Mouse (Mus musculus): ENCODE data around the gene Ttll5. TPM values are rescaled to one million over a fixed set of nuclear protein-coding genes. Genes with fewer than 3 reads are reported as not detected.

The Ttll5 gene
- total RNA-seq (2022): 10 to 100 TPM; 22.2 to 36.7 (median 27.8) TPM

- peak; percentile 92 for DNase-seq
These were observed at the start of gene Ttll5, which contains the start of gene Erg28 for GRCm38 (mm10) chr12:85824438-85825264. TSS of gene Ttll5 (plus strand) at chr12:85824659. TSS of gene Erg28 (minus strand) at chr12:85824550.

GRCm38 (mm10) chr12:85778962-85779361 lies 45.5 kb upstream of the Ttll5 start:
- no peak for DNase-seq

DNA sequence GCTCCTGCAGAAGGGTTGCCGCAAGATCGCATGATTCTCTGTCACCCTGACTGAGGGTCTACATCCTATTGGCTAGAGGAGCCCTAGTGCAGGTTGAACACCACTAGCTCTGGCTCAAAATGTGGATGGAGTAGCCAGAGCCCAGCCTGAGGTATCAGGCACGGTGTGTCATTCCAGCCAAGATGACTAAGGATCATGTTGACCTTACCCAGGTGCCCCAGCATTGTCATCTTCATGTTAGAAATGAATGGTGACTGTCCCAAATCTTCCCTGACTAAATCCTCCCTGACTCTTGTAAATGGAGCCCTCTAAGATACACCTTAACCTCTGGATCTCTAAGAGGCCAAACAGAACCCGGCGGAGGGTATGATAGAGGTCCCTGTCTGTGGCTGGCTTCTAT lies 44.8 kb upstream of the Ttll5 start:
- no peak for DNase-seq

- DNase-seq: no peak
These were observed 42.9 kb upstream of the Ttll5 start for GRCm38 (mm10) chr12:85781606-85782005.

- no peak for DNase-seq
These were observed 39.3 kb upstream of the Ttll5 start for GRCm38 (mm10) chr12:85784916-85785815.

DNA sequence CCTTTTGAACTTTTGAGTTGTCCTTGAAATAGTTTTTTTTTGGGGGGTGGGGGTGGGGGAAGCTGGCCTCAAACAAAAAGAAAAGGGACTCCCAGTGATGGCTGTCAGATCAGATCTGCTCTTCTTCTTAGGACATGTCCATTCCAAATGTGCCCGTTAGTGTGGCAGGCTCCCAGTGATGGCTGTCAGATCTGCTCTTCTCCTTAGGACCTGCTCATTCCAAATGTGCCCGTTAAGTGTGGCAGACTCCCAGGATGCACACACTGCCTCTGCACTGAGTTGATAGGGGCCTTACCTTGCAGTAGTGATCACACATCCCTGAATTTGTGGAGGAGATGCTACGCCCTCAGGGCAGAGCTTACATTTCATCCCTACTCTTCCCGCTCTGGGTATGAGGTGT lies 32.3 kb upstream of the Ttll5 start:
- DNase-seq: no peak

DNA sequence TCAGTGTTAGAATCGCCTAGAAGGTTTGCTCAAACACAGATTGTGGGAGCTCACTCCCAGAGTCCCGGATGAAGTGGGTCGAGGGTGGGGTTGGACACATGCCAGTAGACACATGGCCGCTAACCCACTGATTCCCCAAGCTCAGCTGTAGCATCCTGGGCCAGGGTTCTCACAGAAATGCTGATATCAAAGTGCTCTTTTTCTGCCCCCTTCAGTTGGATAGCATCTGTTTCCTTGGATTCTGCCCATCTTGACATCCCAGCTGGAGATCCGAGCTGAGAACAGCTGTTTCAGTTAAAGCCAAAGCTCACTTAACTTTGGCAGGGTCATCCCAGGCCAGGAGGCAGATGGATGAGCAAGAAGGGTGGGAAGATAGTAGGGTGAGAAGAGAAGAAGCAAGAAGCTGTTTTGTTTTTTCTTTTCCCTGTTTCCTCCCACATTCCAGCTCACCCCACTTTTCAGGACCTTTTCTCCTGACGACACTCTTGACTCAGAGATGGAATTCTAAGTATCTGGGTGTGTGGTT lies 31.6 kb upstream of the Ttll5 start:
- DNase-seq: no peak

DNA sequence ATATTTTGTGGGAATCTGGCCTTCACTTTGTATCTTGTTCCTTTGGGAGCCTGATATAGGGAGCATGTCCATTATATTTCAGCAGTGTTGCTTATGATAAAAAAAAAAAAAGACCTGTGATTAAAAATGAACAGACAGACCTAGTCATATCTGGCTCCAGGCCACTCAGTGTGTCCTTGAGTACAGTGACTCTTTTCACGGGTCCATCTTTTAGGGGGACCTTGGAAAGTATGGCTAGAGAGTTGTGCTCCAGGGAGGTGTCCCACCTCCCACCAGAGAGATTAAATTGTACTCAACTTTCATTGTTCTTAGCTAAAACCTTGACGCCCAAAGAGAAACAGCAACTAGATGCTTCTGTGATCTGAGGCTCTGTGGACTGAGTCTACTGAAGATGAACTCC lies 30.4 kb upstream of the Ttll5 start:
- DNase-seq: no peak

DNA sequence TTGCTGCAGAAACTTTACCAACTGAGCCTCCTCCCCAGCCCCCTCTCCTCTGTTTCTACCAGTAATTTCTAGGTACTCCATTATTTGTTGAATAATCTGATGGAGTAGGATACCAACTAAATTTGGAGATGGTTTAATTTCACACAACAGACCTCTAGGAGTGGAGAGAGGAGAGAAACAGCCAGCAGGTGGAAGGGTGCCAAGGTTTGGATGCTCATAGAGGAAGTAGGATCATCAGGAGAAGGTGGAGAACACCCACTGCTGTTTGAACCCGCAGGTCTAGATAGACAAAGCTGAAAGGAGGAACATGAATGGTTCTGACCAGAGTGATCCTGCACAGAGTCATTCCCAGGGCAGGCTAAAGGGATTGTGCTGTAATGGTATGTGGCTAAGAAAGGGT lies 28.9 kb upstream of the Ttll5 start:
- no peak for DNase-seq

DNA sequence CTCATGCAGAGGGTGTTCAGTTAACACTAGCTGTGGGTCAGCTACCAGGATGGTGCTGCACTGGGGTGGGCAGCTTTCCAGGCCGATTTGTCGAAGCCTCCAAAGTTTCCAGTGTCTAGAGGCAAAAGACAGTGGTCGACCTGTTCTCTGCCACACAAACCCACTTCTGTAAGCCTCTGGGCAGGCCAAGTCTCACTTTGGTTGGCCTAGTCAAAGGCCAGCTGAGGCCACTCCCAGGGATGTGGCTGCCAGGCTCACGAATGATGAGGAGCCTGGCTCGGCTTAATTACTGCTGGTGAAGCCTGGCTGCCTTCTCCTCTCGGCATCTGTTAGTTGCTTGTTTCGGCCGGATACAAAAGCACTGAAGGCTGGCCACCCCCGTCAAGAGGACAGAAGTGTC lies 24.4 kb upstream of the Ttll5 start:
- DNase-seq: no peak

DNA sequence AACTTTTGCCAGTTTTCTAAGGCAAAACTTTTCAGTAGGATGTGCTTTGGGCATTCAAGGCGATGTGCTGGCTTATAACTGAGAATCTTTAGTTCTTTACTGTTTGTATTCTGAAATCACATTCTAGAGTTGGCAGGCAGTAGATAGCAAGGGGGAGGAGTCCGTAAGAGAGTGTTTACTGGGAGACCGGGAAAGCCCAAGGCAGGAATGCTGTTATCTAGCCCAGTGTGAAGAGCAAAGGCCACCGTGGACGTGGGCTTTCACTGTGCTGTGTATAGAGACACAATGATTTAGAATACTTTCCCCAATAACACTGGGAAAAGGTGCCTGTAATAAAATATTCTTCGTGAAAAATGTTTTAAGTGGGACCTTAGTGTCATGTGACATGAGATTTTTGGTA lies 14.7 kb upstream of the Ttll5 start:
- DNase-seq: no peak

- no peak for DNase-seq
These were observed 13.5 kb upstream of the Ttll5 start for GRCm38 (mm10) chr12:85810959-85811358.

GRCm38 (mm10) chr12:85811676-85812075 lies 12.8 kb upstream of the Ttll5 start:
- no peak for DNase-seq

DNA sequence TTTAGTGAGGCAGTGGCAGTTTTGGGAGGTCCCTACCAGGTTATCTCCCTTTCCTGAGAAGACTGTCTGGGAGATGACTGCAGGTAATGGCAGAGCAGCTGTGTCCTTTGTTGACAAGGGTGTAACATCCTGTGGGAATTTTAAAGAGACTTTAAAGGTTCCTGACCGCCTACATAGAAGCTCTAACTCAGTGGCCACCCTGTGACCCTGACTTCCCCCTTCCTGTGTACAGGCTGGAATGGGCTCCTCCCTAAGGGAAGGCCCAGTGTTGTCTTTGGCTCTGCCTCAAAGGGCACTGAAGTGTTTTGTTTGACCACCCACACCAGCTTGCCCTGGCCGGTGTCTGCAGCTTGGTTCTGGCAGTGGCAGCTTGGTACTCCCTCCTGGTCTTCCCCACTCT lies 10.9 kb upstream of the Ttll5 start:
- peak; percentile 69 for DNase-seq

- DNase-seq: no peak
These were observed 2.4 kb upstream of the Ttll5 start for GRCm38 (mm10) chr12:85822051-85822450.

- DNase-seq: no peak
These were observed 902 bp downstream of the Ttll5 start for GRCm38 (mm10) chr12:85825361-85825760.

DNA sequence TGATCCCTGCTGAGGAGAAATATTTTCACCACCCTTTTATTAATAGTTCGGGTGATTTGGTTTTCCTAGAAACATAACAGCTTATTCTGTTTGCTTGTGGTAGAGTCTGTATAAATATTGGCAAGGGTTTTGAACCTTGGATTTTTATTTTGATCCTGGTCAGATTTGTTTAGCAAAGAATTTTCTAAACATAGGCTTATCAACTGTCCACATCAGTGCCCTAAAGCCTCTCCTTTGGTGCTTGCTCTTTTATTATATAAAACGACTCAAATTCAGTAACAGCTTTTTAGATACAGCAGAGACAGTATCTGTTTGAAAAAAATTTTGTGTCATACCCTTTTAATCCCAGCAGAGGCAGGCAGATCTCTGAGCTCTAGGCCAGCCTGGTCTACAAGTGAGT lies 1.4 kb downstream of the Ttll5 start:
- no peak for DNase-seq

- no peak for DNase-seq
These were observed 4.4 kb downstream of the Ttll5 start for GRCm38 (mm10) chr12:85828856-85829255.

GRCm38 (mm10) chr12:85829866-85830265 lies 5.4 kb downstream of the Ttll5 start:
- DNase-seq: no peak

DNA sequence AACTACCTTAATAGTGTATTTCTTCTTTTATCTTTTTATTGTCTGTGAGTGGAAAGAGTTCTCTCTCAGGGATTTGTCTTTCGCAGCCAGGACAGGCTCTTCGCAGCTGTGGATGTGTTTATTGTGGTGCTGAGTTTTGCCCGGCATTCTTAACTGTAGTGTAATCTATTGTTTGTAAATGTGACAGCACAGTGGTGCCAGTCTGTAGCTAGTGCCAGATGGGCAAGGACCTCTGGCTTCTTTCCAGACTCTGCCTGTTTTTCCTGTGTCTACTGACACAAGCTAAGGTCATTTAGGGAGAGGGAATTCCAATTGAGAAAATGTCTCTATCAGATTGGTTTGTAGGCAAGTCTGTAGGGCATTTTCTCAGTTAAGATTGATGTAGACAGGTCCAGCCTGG lies 6.2 kb downstream of the Ttll5 start:
- DNase-seq: no peak

DNA sequence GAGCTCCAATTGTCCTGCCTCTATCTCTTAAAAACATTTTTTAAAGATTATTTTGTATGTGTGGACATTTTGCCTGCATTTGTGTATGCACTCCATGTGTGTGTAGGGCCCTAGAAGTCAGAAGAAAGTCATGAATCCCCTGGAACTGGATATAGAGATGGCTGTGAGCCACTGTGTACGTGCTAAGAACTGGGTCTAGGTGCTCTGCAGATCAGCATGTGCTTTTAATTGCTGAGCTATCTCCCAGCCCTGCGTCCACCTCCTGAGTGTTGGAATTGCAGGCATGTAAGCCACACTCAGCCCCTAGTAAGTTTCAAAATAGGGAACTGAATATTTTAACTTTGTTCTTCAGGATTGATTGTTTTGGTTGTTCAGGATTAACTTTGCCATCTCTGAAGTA lies 10.1 kb downstream of the Ttll5 start:
- no peak for DNase-seq

DNA sequence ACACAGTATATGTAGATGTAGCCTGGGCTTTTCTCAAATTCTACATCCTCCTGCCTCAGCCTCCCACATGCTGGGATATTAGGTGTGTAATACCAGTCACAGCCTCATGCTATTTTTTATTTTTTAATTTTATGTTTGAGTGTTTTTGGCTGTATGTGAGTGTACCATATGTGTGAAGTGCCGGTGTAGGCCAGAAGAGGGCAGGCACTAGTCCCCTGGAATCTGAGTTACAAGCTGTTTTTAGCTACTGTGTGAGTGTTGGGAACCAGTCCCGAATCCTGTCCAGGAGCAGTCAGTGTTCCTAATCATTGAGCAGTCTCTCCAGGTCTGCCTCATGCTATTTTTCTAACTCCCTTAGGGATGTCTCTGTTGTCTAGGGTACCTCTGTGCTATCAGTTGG lies 13.3 kb downstream of the Ttll5 start:
- DNase-seq: no peak

GRCm38 (mm10) chr12:85839371-85840000 lies 15.0 kb downstream of the Ttll5 start:
- no peak for DNase-seq

Measured in adrenal gland, adult 8-10 months (tissue).